In genomic region chr14:117659198-117659761, GRCm38 (mm10) we compare ENCODE assay signal across 17 mouse cellular contexts.
"Had no signal": no experiment of that assay in that cellular context is flagged by ENCODE, and none has a peak within 500 bp of the region (broad histone marks: within the 10 kb centered on the region; RNA-seq: fewer than 3 reads in every experiment).

No protein-coding gene starts in this region.

- H3K9me3 ChIP-seq: lung, embryonic 15.5 days; midbrain, embryonic 13.5 days; midbrain, embryonic 15.5 days; neural tube, embryonic 12.5 days; stomach, embryonic 15.5 days had no signal

- H3K4me1 ChIP-seq: lung, embryonic 15.5 days; megakaryocyte, embryonic 14.5 days; stomach, embryonic 15.5 days had no signal

- H3K27me3 ChIP-seq: lung, embryonic 15.5 days; megakaryocyte, embryonic 14.5 days; midbrain, embryonic 13.5 days; midbrain, embryonic 15.5 days; neural tube, embryonic 12.5 days; stomach, embryonic 15.5 days had no signal

- H3K27ac ChIP-seq: lung, embryonic 15.5 days; macrophage; midbrain, embryonic 13.5 days; midbrain, embryonic 15.5 days; neural tube, embryonic 12.5 days; stomach, embryonic 15.5 days; stomach, postnatal 0 days had no signal

- H3K9ac ChIP-seq: lung, embryonic 15.5 days; midbrain, embryonic 13.5 days; midbrain, embryonic 15.5 days; neural tube, embryonic 12.5 days; stomach, embryonic 15.5 days had no signal

- H3K4me2 ChIP-seq: lung, embryonic 15.5 days; midbrain, embryonic 11.5 days; midbrain, embryonic 13.5 days; midbrain, embryonic 15.5 days; neural tube, embryonic 12.5 days; stomach, embryonic 15.5 days had no signal

- H3K36me3 ChIP-seq: lung, embryonic 15.5 days; midbrain, embryonic 13.5 days; midbrain, embryonic 15.5 days; neural tube, embryonic 12.5 days; stomach, embryonic 15.5 days had no signal

- H3K4me3 ChIP-seq: lung, embryonic 15.5 days; megakaryocyte, embryonic 14.5 days; midbrain, embryonic 13.5 days; midbrain, embryonic 15.5 days; neural tube, embryonic 12.5 days; stomach, embryonic 15.5 days had no signal

- ATAC-seq: lung, postnatal 0 days; midbrain, embryonic 13.5 days; midbrain, embryonic 15.5 days had no signal

- DNase-seq: lung, adult 2 months; lung, postnatal 14 days; lung, postnatal 36 days; right cerebral cortex, postnatal 14 days; thymus, adult 2 months; thymus, postnatal 25 days; thymus, postnatal 4 days had no signal
